Mouse (Mus musculus) myocyte (in vitro differentiated cells): Measurements from ENCODE around the gene 4930522L14Rik. TPM values are rescaled to one million over a fixed set of nuclear protein-coding genes. Genes with fewer than 3 reads are reported as not detected.

ENCODE experiments used
- polyA plus RNA-seq: library from polyadenylated mRNA; unstranded; fragments of >200 nt; fragmentation: generic; extraction: Trizol; gene quantifications from one replicate; pipeline ENCODE4 v1.2.1, GENCODE M21; 2012; ENCODE audit warnings: missing spikeins

Gene 4930522L14Rik
- polyA plus RNA-seq, 1 experiment, result 0.72 TPM

Other genes with a start within 250 kb of the 4930522L14Rik start
- 16.3 TPM for gene Crlf2, start 192.9 kb downstream of the 4930522L14Rik start, polyA plus RNA-seq
- 0.08 TPM for gene 5430403G16Rik, start 60.8 kb downstream of the 4930522L14Rik start, polyA plus RNA-seq
- gene Gm15446, start 171.5 kb upstream of the 4930522L14Rik start, polyA plus RNA-seq, result 0.96 TPM
- gene Zfp932, start 244.6 kb upstream of the 4930522L14Rik start, polyA plus RNA-seq, result 6.3 TPM